Mouse (Mus musculus) liver, adult 2 months (tissue): ENCODE measurements around the gene Dgkb.

Source experiments
- CTCF ChIP-seq: fragments of 200-500 bp; IDR thresholded peaks from 2 replicates; pipeline ENCODE4 v1.5.1; 2011; ENCODE audit warnings: low read depth, low read length, control low read depth
- POLR2A ChIP-seq: fragments of 200-500 bp; IDR thresholded peaks from 2 replicates; pipeline ENCODE4 v1.6.1; 2011; ENCODE audit warnings: low read length, control low read depth; ENCODE audit not compliant: insufficient read depth; ENCODE audit errors: extremely low read depth

DNA sequence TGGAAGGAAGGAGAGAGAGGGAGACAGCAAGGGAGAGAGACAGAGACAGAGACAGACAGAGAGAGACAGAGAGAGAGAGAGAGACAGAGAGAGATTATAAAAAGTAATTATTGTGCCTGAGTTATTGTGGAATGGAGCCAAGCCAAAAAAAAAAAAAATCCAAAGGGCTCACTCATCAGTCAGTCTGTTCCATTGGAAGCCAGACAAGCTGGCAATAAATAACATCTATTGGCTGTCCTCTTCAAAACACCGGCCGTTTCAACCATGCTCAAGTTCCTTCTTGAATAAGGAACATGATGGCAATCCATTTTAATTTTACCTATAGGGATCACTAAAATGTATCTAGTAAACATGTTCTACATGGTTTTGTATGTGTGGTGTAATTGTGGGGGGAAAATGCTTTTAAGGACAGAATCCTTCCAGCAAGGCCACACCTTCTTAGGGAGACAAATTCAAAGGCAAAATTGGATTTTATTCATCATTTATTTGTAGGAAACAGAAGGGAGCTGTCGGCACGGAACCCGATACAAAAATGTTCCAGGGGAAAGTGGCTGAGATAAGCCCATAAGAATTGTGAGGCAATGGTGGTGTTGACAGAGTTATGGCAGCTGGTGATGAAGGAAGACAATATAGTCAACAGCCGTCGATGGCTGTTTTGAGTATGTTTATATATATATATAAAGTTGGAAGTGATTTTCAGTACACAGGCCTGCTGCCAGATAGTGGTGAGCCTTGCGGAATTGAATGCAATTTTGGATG lies 3.7 kb downstream of the Dgkb start:
- TF ChIP-seq CTCF (no peak), POLR2A (no peak)
